Comparison of ENCODE assay signal across 8 mouse cellular contexts in genomic region chr12:87300441-87300690, GRCm38 (mm10). TPM values are rescaled to one million over a fixed set of nuclear protein-coding genes. Genes with fewer than 3 reads are reported as not detected.
DNase-seq lines count a peak whose midpoint lies in the region; ATAC-seq lines count a peak whose summit lies in the region.

No protein-coding gene starts in this region.

- H3K4me3 ChIP-seq in neural tube, embryonic 11.5 days (ENCODE audit: low read depth, low read length), result peak overlapping the region; percentile 67
- H3K4me3 ChIP-seq in forebrain, embryonic 15.5 days, result peak overlapping the region; percentile 74
- peak overlapping the region; percentile 77 for H3K4me3 ChIP-seq in limb, embryonic 13.5 days
- peak overlapping the region; percentile 72 for H3K4me3 ChIP-seq in stomach, embryonic 15.5 days (replicated peaks)

- under 1% methylated on average over 9 of the region's 9 CpGs for WGBS in neural tube, embryonic 11.5 days
- 1% methylated on average over 9 of the region's 9 CpGs for WGBS in forebrain, embryonic 15.5 days
- 0% methylated on average over 9 of the region's 9 CpGs for WGBS in limb, embryonic 13.5 days
- 2% methylated on average over 9 of the region's 9 CpGs for WGBS in stomach, embryonic 15.5 days

- H3K27me3 ChIP-seq in neural tube, embryonic 11.5 days (ENCODE audit: control insufficient read depth, insufficient read depth, low read length), result peaks cover 22% of the 10 kb centered on the region
- H3K27me3 ChIP-seq in forebrain, embryonic 15.5 days, result peaks cover 23% of the 10 kb centered on the region
- H3K27me3 ChIP-seq in limb, embryonic 13.5 days, result peaks cover 40% of the 10 kb centered on the region
- H3K27me3 ChIP-seq in stomach, embryonic 15.5 days (replicated peaks), result peaks cover 6% of the 10 kb centered on the region

- DNase-seq in neural tube, embryonic 11.5 days (ENCODE audit: low spot score), result no peak
- no peak for DNase-seq in neural tube, embryonic 10.5 days (ENCODE audit: extremely low spot score, low spot score)
- DNase-seq in c-Kit-positive CD71-positive TER-119-positive erythroid progenitor cells, embryonic 14.5 days (ENCODE audit: low spot score), result no peak
- no peak for DNase-seq in adrenal gland, postnatal 25 days
- no peak for DNase-seq in frontal cortex, postnatal 25 days (ENCODE audit: low spot score in 2 of 2)

- H3K9ac ChIP-seq in neural tube, embryonic 11.5 days (ENCODE audit: low read length), result peak overlapping the region; percentile 70; the same call in 1 of the 2 replicates
- H3K9ac ChIP-seq in forebrain, embryonic 15.5 days (replicated peaks), result peak overlapping the region; percentile 62; the same call in 1 of the 2 replicates
- peak overlapping the region; percentile 78 for H3K9ac ChIP-seq in limb, embryonic 13.5 days
- peak overlapping the region; percentile 37; the same call in 1 of the 2 replicates for H3K9ac ChIP-seq in stomach, embryonic 15.5 days

- no peak overlapping the region for H3K27ac ChIP-seq in neural tube, embryonic 11.5 days (ENCODE audit: low read depth, low read length)
- H3K27ac ChIP-seq in forebrain, embryonic 15.5 days (replicated peaks), result no peak overlapping the region
- H3K27ac ChIP-seq in limb, embryonic 13.5 days, result no peak overlapping the region
- H3K27ac ChIP-seq in stomach, embryonic 15.5 days, result no peak overlapping the region

- H3K4me1 ChIP-seq in neural tube, embryonic 11.5 days (ENCODE audit: control insufficient read depth, insufficient read depth, low read length), result no peaks in the 10 kb centered on the region
- peaks cover 17% of the 10 kb centered on the region for H3K4me1 ChIP-seq in forebrain, embryonic 15.5 days
- H3K4me1 ChIP-seq in limb, embryonic 13.5 days, result peaks cover 17% of the 10 kb centered on the region; the same call in 1 of the 2 replicates
- peaks cover 9% of the 10 kb centered on the region; the same call in 1 of the 2 replicates for H3K4me1 ChIP-seq in stomach, embryonic 15.5 days

- H3K9me3 ChIP-seq in neural tube, embryonic 11.5 days (ENCODE audit: control insufficient read depth, low read length), result no peaks in the 10 kb centered on the region
- no peaks in the 10 kb centered on the region for H3K9me3 ChIP-seq in forebrain, embryonic 15.5 days
- H3K9me3 ChIP-seq in limb, embryonic 13.5 days, result no peaks in the 10 kb centered on the region
- no peaks in the 10 kb centered on the region for H3K9me3 ChIP-seq in stomach, embryonic 15.5 days

- H3K36me3 ChIP-seq in neural tube, embryonic 11.5 days (ENCODE audit: control insufficient read depth, insufficient read depth, low read length), result no peaks in the 10 kb centered on the region
- no peaks in the 10 kb centered on the region for H3K36me3 ChIP-seq in forebrain, embryonic 15.5 days
- no peaks in the 10 kb centered on the region for H3K36me3 ChIP-seq in limb, embryonic 13.5 days
- H3K36me3 ChIP-seq in stomach, embryonic 15.5 days, result no peaks in the 10 kb centered on the region

- ATAC-seq in neural tube, embryonic 11.5 days (ENCODE audit: insufficient read depth, low FRiP score, low TSS enrichment), result no peak; the same call in 1 of the 2 replicates
- no peak for ATAC-seq in forebrain, embryonic 15.5 days (replicated peaks)
- peak; percentile 21; the same call in 1 of the 2 replicates for ATAC-seq in limb, embryonic 13.5 days (ENCODE audit: low FRiP score, low read depth)
- no peak for ATAC-seq in stomach, embryonic 15.5 days (ENCODE audit: insufficient read depth, low FRiP score, low read depth)

- peak overlapping the region; percentile 97 for H3K4me2 ChIP-seq in neural tube, embryonic 11.5 days (ENCODE audit: low read depth)
- H3K4me2 ChIP-seq in forebrain, embryonic 15.5 days (replicated peaks), result peak overlapping the region; percentile 96
- peak overlapping the region; percentile 97 for H3K4me2 ChIP-seq in limb, embryonic 13.5 days (replicated peaks)
- peak overlapping the region; percentile 99 for H3K4me2 ChIP-seq in stomach, embryonic 15.5 days

RNA-seq across cellular contexts. Expression of gene Ism2, which starts 0.9 kb away (rescaled TPM):
- polyA plus RNA-seq in neural tube, embryonic 11.5 days (2014; fragmentation: Nextera tagmentation; extraction: Ambion mirVana), result 0.34 and 0.94 TPM in 2 replicates
- 0.49 and 1.4 TPM in 2 replicates for polyA plus RNA-seq in forebrain, embryonic 15.5 days (2015; fragmentation: Nextera tagmentation; extraction: Ambion mirVana)
- 1.4 and 1.5 TPM in 2 replicates for polyA plus RNA-seq in limb, embryonic 13.5 days (2015; fragmentation: Nextera tagmentation; extraction: Ambion mirVana)
- 0.44 and 0.54 TPM in 2 replicates for polyA plus RNA-seq in stomach, embryonic 15.5 days (2015; fragmentation: Nextera tagmentation; extraction: Ambion mirVana)
- total RNA-seq in adrenal gland, postnatal 25 days (2021), result not detected in 2 replicates

RNA-seq across cellular contexts. Expression of gene Ahsa1, which starts 34.1 kb away (rescaled TPM):
- polyA plus RNA-seq in neural tube, embryonic 11.5 days (2014; fragmentation: Nextera tagmentation; extraction: Ambion mirVana), result 224 and 233 TPM in 2 replicates
- 216 and 226 TPM in 2 replicates for polyA plus RNA-seq in forebrain, embryonic 15.5 days (2015; fragmentation: Nextera tagmentation; extraction: Ambion mirVana)
- polyA plus RNA-seq in limb, embryonic 13.5 days (2015; fragmentation: Nextera tagmentation; extraction: Ambion mirVana), result 218 and 223 TPM in 2 replicates
- 206 and 228 TPM in 2 replicates for polyA plus RNA-seq in stomach, embryonic 15.5 days (2015; fragmentation: Nextera tagmentation; extraction: Ambion mirVana)
- total RNA-seq in adrenal gland, postnatal 25 days (2021), result 166 and 209 TPM in 2 replicates

RNA-seq across cellular contexts. Expression of gene Vipas39, which starts 34.3 kb away (rescaled TPM):
- polyA plus RNA-seq in neural tube, embryonic 11.5 days (2014; fragmentation: Nextera tagmentation; extraction: Ambion mirVana), result 62.5 and 62.9 TPM in 2 replicates
- polyA plus RNA-seq in forebrain, embryonic 15.5 days (2015; fragmentation: Nextera tagmentation; extraction: Ambion mirVana), result 72.3 and 77.1 TPM in 2 replicates
- polyA plus RNA-seq in limb, embryonic 13.5 days (2015; fragmentation: Nextera tagmentation; extraction: Ambion mirVana), result 51.9 and 52.2 TPM in 2 replicates
- 35.6 TPM in 2 replicates for polyA plus RNA-seq in stomach, embryonic 15.5 days (2015; fragmentation: Nextera tagmentation; extraction: Ambion mirVana)
- total RNA-seq in adrenal gland, postnatal 25 days (2021), result 36.4 and 36.7 TPM in 2 replicates
